Mouse (Mus musculus) skeletal muscle tissue, adult 2 months (tissue): ENCODE data around the gene Acadm.
A peak's percentile ranks its signal among the peaks of the same experiment; 100 is the strongest.

Source experiments
- DNase-seq: peaks from one replicate; pipeline ENCODE4 v3.0.0-alpha.2; 2012; ENCODE audit warnings: low read depth, low spot score

The Acadm gene

GRCm38 (mm10) chr3:153944335-153944990 lies at the start of gene Acadm:
TSS of gene Acadm (minus strand) at chr3:153944632.
- peak; percentile 99 for DNase-seq

- no peak for DNase-seq
Observed at GRCm38 (mm10) chr3:153984428-153985340, 40.3 kb upstream of the Acadm start.

DNA sequence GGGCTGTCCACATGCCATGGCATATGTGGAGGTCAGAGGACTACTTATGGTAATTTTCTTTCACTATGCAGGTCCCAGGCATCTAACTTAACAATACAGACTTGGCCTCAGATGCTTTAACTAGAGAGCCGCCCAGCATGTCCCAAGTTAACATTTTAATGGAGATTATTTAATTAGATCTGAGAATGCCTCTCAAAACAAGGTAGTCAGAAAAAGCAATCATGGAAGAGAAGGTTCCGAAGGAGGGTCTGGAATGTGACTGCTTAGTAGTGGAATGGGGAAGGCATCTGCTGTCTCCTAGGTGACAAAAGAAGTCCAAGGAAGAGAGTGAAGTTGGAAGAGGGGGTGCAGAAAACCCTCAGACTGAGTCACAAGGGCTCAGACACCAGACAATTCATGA lies 36.2 kb upstream of the Acadm start:
- no peak for DNase-seq

- DNase-seq, result no peak
Observed at GRCm38 (mm10) chr3:153975791-153976190, 31.4 kb upstream of the Acadm start.

DNA sequence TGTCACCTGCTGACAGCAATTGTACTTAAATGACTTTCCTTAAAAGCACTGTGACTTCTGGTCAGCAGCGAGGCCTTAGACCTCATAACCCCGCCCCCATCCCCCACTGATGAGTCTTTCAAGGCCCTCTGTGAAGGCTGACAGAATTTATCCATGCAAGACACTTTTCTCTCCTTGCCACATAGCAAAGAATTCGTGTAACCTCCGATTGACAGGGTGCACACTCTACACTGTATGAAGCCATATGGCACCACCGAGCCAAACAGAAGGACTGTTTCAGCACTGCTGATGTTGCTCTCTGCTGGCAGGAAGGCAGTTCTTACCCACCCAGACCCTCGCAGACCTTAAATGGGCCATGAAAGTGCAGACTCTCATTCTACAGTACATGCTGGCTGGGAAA lies 30.6 kb upstream of the Acadm start:
- DNase-seq, result no peak

DNA sequence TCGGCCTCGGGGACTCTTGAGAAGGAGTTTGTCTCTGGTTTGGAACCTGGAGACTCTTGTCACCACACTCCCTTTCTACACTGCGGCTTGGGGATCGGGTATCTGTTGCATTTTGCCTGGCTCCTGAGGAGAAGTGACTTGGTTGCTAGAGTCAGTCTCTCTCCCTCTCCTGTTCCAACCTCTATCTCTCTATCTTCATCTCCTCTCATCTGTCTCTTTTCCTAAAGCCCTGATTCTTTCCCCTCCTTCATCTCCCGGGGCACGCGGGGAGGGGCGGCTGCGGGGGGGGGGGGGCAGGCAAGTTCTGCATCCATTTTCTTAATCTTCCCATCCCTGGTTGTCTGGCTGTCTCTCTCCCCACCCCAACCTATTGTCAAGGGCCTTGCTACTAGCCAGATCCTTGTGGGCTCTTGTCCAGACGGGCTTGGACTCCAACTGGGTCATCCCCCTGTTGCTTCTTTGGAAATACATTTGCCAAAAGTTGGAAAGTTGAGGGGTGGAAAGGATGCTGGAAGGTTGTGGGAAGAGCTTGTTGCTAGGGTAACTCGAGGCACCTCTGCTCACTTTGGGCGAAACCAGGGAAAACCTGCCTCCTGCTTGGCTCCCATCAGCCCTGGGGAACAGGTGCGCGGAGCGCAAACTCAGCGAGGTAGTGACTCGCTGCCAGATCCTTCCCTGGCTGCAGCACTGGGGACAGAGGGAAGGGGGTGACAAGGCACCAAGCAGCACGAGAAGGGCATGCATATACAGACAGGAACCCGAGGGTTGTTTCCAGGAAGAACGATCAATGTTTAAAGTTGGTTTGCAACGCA lies 29.7 kb upstream of the Acadm start:
- DNase-seq, result no peak

GRCm38 (mm10) chr3:153973171-153973948 lies 28.9 kb upstream of the Acadm start, which contains the start of gene Slc44a5:
TSS of gene Slc44a5 (plus strand) at chr3:153973436.
- DNase-seq, result no peak

- no peak for DNase-seq
Observed at GRCm38 (mm10) chr3:153969451-153969850, 25.0 kb upstream of the Acadm start.

- peak; percentile 17 for DNase-seq
Observed at GRCm38 (mm10) chr3:153968549-153968948, 24.1 kb upstream of the Acadm start.

DNA sequence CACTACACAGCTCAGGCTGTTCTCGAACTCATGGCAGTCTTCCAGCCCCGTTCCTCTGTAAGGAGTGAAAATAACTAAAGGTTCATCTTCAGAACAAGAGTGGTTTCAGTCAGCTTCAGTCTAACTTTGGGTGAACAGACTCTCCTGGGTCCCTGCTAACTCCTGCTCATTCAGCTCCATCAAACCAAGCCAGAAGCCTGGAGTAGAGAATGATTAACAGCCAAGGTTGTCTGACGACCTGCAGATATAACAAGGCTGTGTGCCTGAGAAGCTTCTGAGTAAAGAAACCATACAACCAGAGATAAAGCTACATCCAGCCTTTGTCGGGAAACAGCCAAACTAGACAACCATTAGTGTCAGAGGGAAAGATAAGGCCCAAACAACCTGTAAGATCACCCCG lies 23.0 kb upstream of the Acadm start:
- no peak for DNase-seq

DNA sequence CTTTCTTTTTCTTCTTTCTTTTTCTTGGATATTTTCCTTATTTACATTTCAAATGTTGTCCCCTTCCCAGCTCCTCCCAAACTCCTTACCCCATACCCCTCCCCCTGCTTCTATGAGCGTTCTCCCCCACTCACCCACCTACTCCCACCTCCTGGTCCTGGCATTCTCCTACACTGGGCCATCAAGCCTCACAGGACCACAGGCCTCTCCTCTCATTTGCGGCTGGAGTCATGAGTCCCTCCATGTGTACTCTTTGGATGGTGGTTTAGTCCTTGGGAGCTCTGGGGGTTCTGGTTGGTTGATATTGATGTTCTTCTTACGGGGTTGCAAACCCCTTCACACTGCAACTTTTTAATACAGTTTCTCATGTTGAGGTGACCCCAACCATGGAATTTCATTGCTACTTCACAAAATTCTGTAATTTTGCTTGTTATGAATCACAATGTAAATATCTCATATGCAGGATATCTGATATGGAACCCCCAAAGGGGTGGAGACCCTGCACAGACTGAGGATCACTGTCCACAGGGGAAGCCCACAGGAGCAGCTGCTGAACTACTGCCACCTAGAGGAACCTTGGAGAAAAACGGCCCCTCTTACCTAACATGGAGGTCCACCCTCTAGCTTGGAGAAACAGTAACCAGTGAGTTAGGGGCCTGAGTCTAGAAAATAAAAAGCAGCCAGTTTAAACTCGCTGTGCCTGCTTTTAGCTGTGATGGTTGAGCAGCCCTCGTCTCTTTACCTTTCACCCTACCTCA lies 17.4 kb upstream of the Acadm start:
- DNase-seq, result no peak

DNA sequence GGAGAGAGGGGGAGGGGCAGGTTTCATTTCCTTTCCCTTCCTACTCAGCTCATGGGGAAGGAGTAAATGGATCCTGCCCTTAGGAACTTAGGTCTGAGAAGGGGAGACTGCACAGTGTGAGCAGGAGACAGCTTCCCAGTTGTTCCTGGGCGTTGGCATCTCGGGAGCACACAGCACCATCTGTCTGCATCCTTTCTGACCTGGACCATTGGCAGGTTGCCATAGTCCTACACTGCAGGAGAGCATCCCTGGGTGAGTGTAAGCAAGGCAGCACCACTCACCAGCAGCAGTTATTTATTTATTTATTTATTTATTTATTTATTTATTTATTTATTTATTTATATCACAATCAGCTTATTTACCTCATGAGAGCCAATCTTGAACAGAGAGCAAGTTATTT lies 16.5 kb upstream of the Acadm start:
- no peak for DNase-seq

DNA sequence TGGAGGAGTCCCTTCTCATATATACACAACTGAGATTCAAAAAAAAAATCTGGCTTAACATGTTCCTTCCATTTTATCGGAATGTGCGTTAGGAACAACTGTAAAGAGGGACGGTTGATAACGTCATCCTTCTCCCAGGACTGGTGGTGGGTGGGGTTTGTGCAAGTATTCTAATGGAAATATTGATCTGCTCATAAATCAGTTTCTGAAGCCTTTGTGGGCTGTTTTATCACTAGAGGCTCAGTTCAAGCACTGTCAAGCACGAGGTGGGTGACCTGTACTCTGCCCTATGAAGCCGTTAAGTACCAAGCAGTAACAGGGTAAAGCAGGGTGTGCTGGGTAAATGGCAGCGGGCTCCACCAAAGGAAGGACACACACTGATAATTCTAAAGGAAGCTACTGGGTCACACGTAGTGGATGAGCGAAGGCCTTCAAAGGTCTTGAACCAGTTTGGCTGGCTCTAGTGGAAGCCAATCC lies 15.3 kb upstream of the Acadm start:
- no peak for DNase-seq

GRCm38 (mm10) chr3:153959035-153959730 lies 14.8 kb upstream of the Acadm start:
- peak; percentile 23 for DNase-seq

GRCm38 (mm10) chr3:153957916-153958315 lies 13.5 kb upstream of the Acadm start:
- no peak for DNase-seq

DNA sequence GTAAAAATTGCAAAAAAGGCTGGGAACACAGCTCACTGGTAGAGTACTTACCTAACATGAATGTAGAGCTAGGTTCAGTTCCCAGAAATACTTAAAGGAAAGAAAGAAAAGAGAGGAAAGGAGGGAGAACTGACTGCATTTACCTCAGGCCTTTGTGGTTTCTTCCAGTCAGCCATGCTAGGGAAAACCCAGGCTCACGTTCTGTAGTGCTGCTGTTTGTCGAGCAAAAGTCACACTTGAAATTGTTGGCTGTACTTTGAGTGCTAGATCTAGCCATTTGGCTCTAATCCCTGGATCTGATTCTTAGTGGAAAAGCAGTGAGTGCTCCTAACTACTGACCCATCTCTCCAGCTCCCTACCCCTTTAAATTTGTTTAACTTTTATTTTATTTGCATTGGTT lies 3.7 kb upstream of the Acadm start:
- no peak for DNase-seq

GRCm38 (mm10) chr3:153947271-153947670 lies 2.8 kb upstream of the Acadm start:
- DNase-seq, result no peak

GRCm38 (mm10) chr3:153943901-153944334 lies 514 bp downstream of the Acadm start:
- DNase-seq, result peak; percentile 13

- DNase-seq, result no peak
Observed at GRCm38 (mm10) chr3:153943003-153943640, 1.3 kb downstream of the Acadm start.
